Mouse (Mus musculus) mature B cell (primary cell): ENCODE measurements around the gene Mybpc3.

Experiments
- in situ Hi-C: fragments of 300-500 bp; cut with MboI; formaldehyde crosslinking; loops from 2 replicates; pipeline ENCODE4 v1.14.3; 2019

The Mybpc3 gene

GRCm38 (mm10) chr2:91167629-91168028 lies 49.7 kb downstream of the Mybpc3 start:
- in situ Hi-C loops = no loop called here

- in situ Hi-C loops = no loop called here
Observed at GRCm38 (mm10) chr2:91169587-91170322, 51.8 kb downstream of the Mybpc3 start.

GRCm38 (mm10) chr2:91175490-91175889 lies 57.5 kb downstream of the Mybpc3 start:
- in situ Hi-C loops = no loop called here

- in situ Hi-C loops = no loop called here
Observed at GRCm38 (mm10) chr2:91176234-91176633, 58.3 kb downstream of the Mybpc3 start.

GRCm38 (mm10) chr2:91179825-91180224 lies 61.9 kb downstream of the Mybpc3 start:
- in situ Hi-C loops = no loop called here

GRCm38 (mm10) chr2:91180706-91181105 lies 62.8 kb downstream of the Mybpc3 start:
- in situ Hi-C loops = no loop called here

GRCm38 (mm10) chr2:91182016-91182404 lies 64.1 kb downstream of the Mybpc3 start:
- in situ Hi-C loops = no loop called here

- in situ Hi-C loops = no loop called here
Observed at GRCm38 (mm10) chr2:91182405-91183147, 64.6 kb downstream of the Mybpc3 start.

GRCm38 (mm10) chr2:91183148-91183513 lies 65.2 kb downstream of the Mybpc3 start:
- in situ Hi-C loops = no loop called here

GRCm38 (mm10) chr2:91183711-91184405 lies 65.9 kb downstream of the Mybpc3 start, which contains the start of gene Madd:
TSS of gene Madd (minus strand) at chr2:91183837.
- in situ Hi-C loops = no loop called here
